Mouse (Mus musculus): ENCODE data around the gene Gtf3c1. TPM values are rescaled to one million over a fixed set of nuclear protein-coding genes. Genes with fewer than 3 reads are reported as not detected.
"Not testable (repeated sequence)": the region's sequence is repeated elsewhere in the genome, so short reads cannot be mapped to it uniquely, and the experiment has no call there.

Gtf3c1 gene
- polyA plus RNA-seq, 1 experiment from 2014 or later, result 4.8 TPM

DNA sequence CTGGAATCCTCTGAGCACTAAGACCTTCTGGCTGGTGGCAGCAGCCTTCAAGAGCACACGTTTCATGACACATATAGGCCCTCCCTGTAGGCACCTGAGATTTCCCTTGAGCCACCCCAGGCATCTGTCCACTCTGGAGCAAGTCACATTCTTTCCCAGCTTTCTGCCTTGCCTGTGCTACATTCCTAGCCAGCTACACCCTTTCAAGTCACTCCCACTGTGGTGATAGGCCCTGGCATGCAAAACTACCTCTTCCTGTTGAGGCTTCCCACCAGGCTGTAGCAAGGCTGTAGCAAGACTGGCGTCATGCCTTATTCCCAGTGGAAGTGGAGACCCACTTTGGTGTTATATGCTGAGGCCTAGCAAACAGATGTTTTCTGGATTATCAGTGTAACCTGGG, 9.1 kb upstream of the Gtf3c1 start:
- DNase-seq (no peak), ATAC-seq (no peak)
- no peak overlapping the region for H3K4me2 ChIP-seq (ENCODE audit: low read depth, low read length)
- H3K9me3 ChIP-seq (ENCODE audit: low read length), result no peaks in the 10 kb centered on the region
- no peak overlapping the region for H3K4me3 ChIP-seq (ENCODE audit: low read depth, low read length)
- H3K27ac ChIP-seq (ENCODE audit: low read depth), result no peak overlapping the region
- H3K4me1 ChIP-seq (ENCODE audit: insufficient read depth), result peaks cover 5% of the 10 kb centered on the region; the same call in 1 of the 2 replicates
- TF ChIP-seq EP300 (IDR thresholded peaks at IDR 0.05; ENCODE audit: low read depth), result no peak
- no peak overlapping the region for H3K9ac ChIP-seq (replicated peaks)
- H3K36me3 ChIP-seq (replicated peaks; ENCODE audit: insufficient read depth, low read length), result no peaks in the 10 kb centered on the region
- WGBS (ENCODE audit: insufficient replicate concordance), result 62% methylated on average over 2 of the region's 2 CpGs
- H3K27me3 ChIP-seq (ENCODE audit: insufficient read depth, low read length), result no peaks in the 10 kb centered on the region

- 62% methylated on average over 3 of the region's 3 CpGs for WGBS (ENCODE audit: insufficient replicate concordance)
- H3K36me3 ChIP-seq (replicated peaks; ENCODE audit: insufficient read depth, low read length), result 0 out of 2 replicates have a peak, but pooled peaks cover 3% of the 10 kb centered on the region
Observed at GRCm38 (mm10) chr7:125714803-125715202, 7.2 kb upstream of the Gtf3c1 start.

DNA sequence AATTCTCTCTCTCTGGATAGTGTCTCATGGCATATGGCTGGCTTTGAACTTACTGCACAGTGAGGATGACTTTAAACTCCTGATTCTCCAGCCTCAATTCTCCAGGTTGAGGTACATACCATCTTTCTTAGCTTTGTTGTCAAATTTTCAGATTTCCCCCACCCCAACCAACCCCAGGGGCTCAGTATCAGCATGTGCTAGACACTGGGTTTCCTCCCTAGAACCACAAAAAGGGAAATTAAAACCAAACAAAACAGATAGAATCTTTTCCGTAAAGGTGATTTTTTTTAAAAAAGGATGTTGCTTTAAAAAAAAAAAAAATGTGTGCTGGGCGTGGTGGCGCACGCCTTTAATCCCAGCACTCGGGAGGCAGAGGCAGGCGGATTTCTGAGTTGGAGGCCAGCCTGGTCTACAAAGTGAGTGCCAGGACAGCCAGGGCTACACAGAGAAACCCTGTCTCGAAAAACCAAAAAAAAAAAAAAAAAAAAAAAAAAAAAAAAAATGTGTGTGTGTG, 6.0 kb upstream of the Gtf3c1 start:
- H3K9ac ChIP-seq (replicated peaks); H3K27me3 ChIP-seq (ENCODE audit: insufficient read depth, low read length); H3K36me3 ChIP-seq (replicated peaks; ENCODE audit: insufficient read depth, low read length); H3K4me3 ChIP-seq (ENCODE audit: low read depth, low read length); H3K4me2 ChIP-seq (ENCODE audit: low read depth, low read length); H3K9me3 ChIP-seq (ENCODE audit: low read length); H3K27ac ChIP-seq (ENCODE audit: low read depth); ATAC-seq; DNase-seq: not testable (repeated sequence)
- 84% methylated on average over 6 of the region's 7 CpGs for WGBS (ENCODE audit: insufficient replicate concordance)
- peaks cover 15% of the 10 kb centered on the region for H3K4me1 ChIP-seq (ENCODE audit: insufficient read depth)

More at GRCm38 (mm10) chr7:125714803-125715202, 7.2 kb upstream of the Gtf3c1 start:
- H3K9ac ChIP-seq (replicated peaks), result no peak overlapping the region
- no peak overlapping the region for H3K27ac ChIP-seq (ENCODE audit: low read depth)
- H3K4me3 ChIP-seq (ENCODE audit: low read depth, low read length), result no peak overlapping the region
- H3K9me3 ChIP-seq (ENCODE audit: low read length), result no peaks in the 10 kb centered on the region
- peaks cover 8% of the 10 kb centered on the region for H3K4me1 ChIP-seq (ENCODE audit: insufficient read depth)
- no peaks in the 10 kb centered on the region for H3K27me3 ChIP-seq (ENCODE audit: insufficient read depth, low read length)
- ATAC-seq, result no peak
- H3K4me2 ChIP-seq (ENCODE audit: low read depth, low read length), result no peak overlapping the region
- DNase-seq, result no peak
- no peak for TF ChIP-seq CTCF (IDR thresholded peaks at IDR 0.05; ENCODE audit: low read depth)
- TF ChIP-seq EP300 (IDR thresholded peaks at IDR 0.05; ENCODE audit: low read depth), result no peak

DNA sequence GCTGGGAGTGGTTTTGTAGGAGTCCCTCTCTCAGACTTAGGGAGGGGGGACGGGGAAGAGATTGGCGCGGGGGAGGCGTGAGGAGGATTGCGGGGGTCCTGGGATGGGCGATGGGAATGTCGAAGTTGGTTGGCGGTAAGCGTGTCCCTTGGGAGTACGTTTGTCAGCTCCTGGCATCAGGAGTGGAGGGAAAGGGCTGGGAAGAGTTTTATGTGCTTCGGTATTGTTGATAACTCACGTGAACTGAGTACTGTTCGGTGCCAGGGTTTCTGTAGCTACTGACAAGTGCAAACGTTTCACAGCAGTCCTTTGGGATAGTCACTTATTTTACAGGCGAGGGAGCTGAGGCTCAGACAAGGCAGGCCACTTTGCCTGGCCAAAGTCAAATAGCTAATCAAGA, 520 bp upstream of the Gtf3c1 start:
- Histone ChIP-seq H3K4me2 (ENCODE audit: low read depth, low read length) (peak overlapping the region; percentile 98), H3K9ac (replicated peaks) (peak overlapping the region; percentile 89), H3K4me1 (ENCODE audit: insufficient read depth) (peaks cover 39% of the 10 kb centered on the region), H3K4me3 (ENCODE audit: low read depth, low read length) (peak overlapping the region; percentile 95), H3K9me3 (ENCODE audit: low read length) (no peaks in the 10 kb centered on the region), H3K27ac (ENCODE audit: low read depth) (0 out of 2 replicates have a peak overlapping the region, but pooled peaks have one; percentile 39), H3K36me3 (replicated peaks; ENCODE audit: insufficient read depth, low read length) (peaks cover 16% of the 10 kb centered on the region), H3K27me3 (ENCODE audit: insufficient read depth, low read length) (no peaks in the 10 kb centered on the region)
- DNase-seq (no peak), ATAC-seq (no peak)
- TF ChIP-seq CTCF (IDR thresholded peaks at IDR 0.05; ENCODE audit: low read depth), result no peak
- TF ChIP-seq EP300 (IDR thresholded peaks at IDR 0.05; ENCODE audit: low read depth), result no peak
- WGBS (ENCODE audit: insufficient replicate concordance), result 2% methylated on average over 15 of the region's 15 CpGs

GRCm38 (mm10) chr7:125707186-125707585, 394 bp downstream of the Gtf3c1 start:
- no peaks in the 10 kb centered on the region for H3K9me3 ChIP-seq (ENCODE audit: low read length)
- H3K4me2 ChIP-seq (ENCODE audit: low read depth, low read length), result peak overlapping the region; percentile 98
- ATAC-seq (peak; percentile 80), DNase-seq (peak; percentile 83)
- peak overlapping the region; percentile 95 for H3K4me3 ChIP-seq (ENCODE audit: low read depth, low read length)
- WGBS (ENCODE audit: insufficient replicate concordance), result under 1% methylated on average over 24 of the region's 24 CpGs
- peaks cover 39% of the 10 kb centered on the region for H3K4me1 ChIP-seq (ENCODE audit: insufficient read depth)
- H3K36me3 ChIP-seq (replicated peaks; ENCODE audit: insufficient read depth, low read length), result peaks cover 25% of the 10 kb centered on the region
- TF ChIP-seq CTCF (IDR thresholded peaks at IDR 0.05; ENCODE audit: low read depth), result peak; percentile 34
- TF ChIP-seq EP300 (IDR thresholded peaks at IDR 0.05; ENCODE audit: low read depth), result no peak
- peak overlapping the region; percentile 86 for H3K9ac ChIP-seq (replicated peaks)
- H3K27ac ChIP-seq (ENCODE audit: low read depth), result peak overlapping the region; percentile 94
- no peaks in the 10 kb centered on the region for H3K27me3 ChIP-seq (ENCODE audit: insufficient read depth, low read length)

GRCm38 (mm10) chr7:125702791-125703190, 4.8 kb downstream of the Gtf3c1 start:
- Histone ChIP-seq H3K36me3 (replicated peaks; ENCODE audit: insufficient read depth, low read length) (peaks cover 65% of the 10 kb centered on the region), H3K9ac (replicated peaks) (no peak overlapping the region), H3K4me2 (ENCODE audit: low read depth, low read length) (no peak overlapping the region), H3K4me1 (ENCODE audit: insufficient read depth) (peaks cover 22% of the 10 kb centered on the region), H3K4me3 (ENCODE audit: low read depth, low read length) (no peak overlapping the region), H3K9me3 (ENCODE audit: low read length) (peaks cover 8% of the 10 kb centered on the region), H3K27ac (ENCODE audit: low read depth) (no peak overlapping the region), H3K27me3 (ENCODE audit: insufficient read depth, low read length) (no peaks in the 10 kb centered on the region)
- DNase-seq, result no peak
- no peak for ATAC-seq
- no peak for TF ChIP-seq EP300 (IDR thresholded peaks at IDR 0.05; ENCODE audit: low read depth)
- no peak for TF ChIP-seq CTCF (IDR thresholded peaks at IDR 0.05; ENCODE audit: low read depth)
- WGBS (ENCODE audit: insufficient replicate concordance), result 73% methylated on average over 1 of the region's 1 CpGs

- DNase-seq (no peak), ATAC-seq (no peak)
- Histone ChIP-seq H3K9me3 (ENCODE audit: low read length) (peaks cover 4% of the 10 kb centered on the region), H3K4me2 (ENCODE audit: low read depth, low read length) (no peak overlapping the region), H3K4me3 (ENCODE audit: low read depth, low read length) (no peak overlapping the region), H3K9ac (replicated peaks) (no peak overlapping the region), H3K27me3 (ENCODE audit: insufficient read depth, low read length) (no peaks in the 10 kb centered on the region), H3K36me3 (replicated peaks; ENCODE audit: insufficient read depth, low read length) (peaks cover 83% of the 10 kb centered on the region), H3K4me1 (ENCODE audit: insufficient read depth) (no peaks in the 10 kb centered on the region), H3K27ac (ENCODE audit: low read depth) (no peak overlapping the region)
- WGBS (ENCODE audit: insufficient replicate concordance), result 82% methylated on average over 5 of the region's 5 CpGs
- TF ChIP-seq EP300 (IDR thresholded peaks at IDR 0.05; ENCODE audit: low read depth) (no peak), CTCF (IDR thresholded peaks at IDR 0.05; ENCODE audit: low read depth) (no peak)
Observed at GRCm38 (mm10) chr7:125694056-125694455, 13.5 kb downstream of the Gtf3c1 start.
